Mouse (Mus musculus) lung, postnatal 0 days (tissue): Measurements from ENCODE around the gene Shq1. TPM values are rescaled to one million over a fixed set of nuclear protein-coding genes. Genes with fewer than 3 reads are reported as not detected.
A peak's percentile ranks its signal among the peaks of the same experiment; 100 is the strongest.

Experiments used
- ATAC-seq: fragments of 200-750 bp; cut with Nextera tagmentation; 2 replicates; pipeline ENCODE4 v1.8.0; 2017; ENCODE audit warnings: moderate library complexity
- DNase-seq: peaks from one replicate; pipeline ENCODE4 v3.0.0-alpha.2; 2016; ENCODE audit warnings: low spot score
- H3K27ac ChIP-seq: fragments of 300-500 bp; sonication (generic); 2 replicates; pipeline ENCODE4 v1.5.1; 2014; ENCODE audit warnings: antibody characterized with exemption, mild to moderate bottlenecking, low read length, mixed read lengths
- H3K27me3 ChIP-seq: fragments of 300-500 bp; sonication (generic); replicated peaks from 2 replicates; pipeline ENCODE4 v1.6.1; 2014; ENCODE audit warnings: low read length, mixed read lengths; ENCODE audit not compliant: insufficient read depth
- H3K36me3 ChIP-seq: fragments of 300-500 bp; sonication (generic); 2 replicates; pipeline ENCODE4 v1.6.1; 2014; ENCODE audit warnings: low read length, mixed read lengths; ENCODE audit not compliant: insufficient read depth
- H3K4me1 ChIP-seq: fragments of 300-500 bp; sonication (generic); 2 replicates; pipeline ENCODE4 v1.6.1; 2014; ENCODE audit warnings: antibody characterized with exemption, low read depth, low read length, mixed read lengths; ENCODE audit not compliant: insufficient read depth
- H3K4me2 ChIP-seq: fragments of 300-500 bp; sonication (generic); replicated peaks from 2 replicates; pipeline ENCODE4 v1.6.1; 2014; ENCODE audit warnings: low read depth, mild to moderate bottlenecking, low read length, moderate library complexity, mixed read lengths
- H3K4me3 ChIP-seq: fragments of 300-500 bp; sonication (generic); 2 replicates; pipeline ENCODE4 v1.5.1; 2014; ENCODE audit warnings: low read depth, low read length
- H3K9ac ChIP-seq: fragments of 300-500 bp; sonication (generic); replicated peaks from 2 replicates; pipeline ENCODE4 v1.6.1; 2014; ENCODE audit warnings: low read depth, mild to moderate bottlenecking
- H3K9me3 ChIP-seq: fragments of 300-500 bp; sonication (generic); 2 replicates; pipeline ENCODE4 v1.6.1; 2016; ENCODE audit warnings: low read length, mixed read lengths
- CTCF ChIP-seq: IDR thresholded peaks from 2 replicates; pipeline ENCODE4 v1.5.1; 2016; ENCODE audit warnings: antibody characterized with exemption, mild to moderate bottlenecking
- EP300 ChIP-seq: IDR thresholded peaks from 2 replicates; pipeline ENCODE4 v1.6.1; 2016; ENCODE audit warnings: antibody characterized with exemption, mild to moderate bottlenecking, control low read depth
- WGBS: fragments of 180-500 bp; shearing (Covaris S2); extraction: QIAGEN DNeasy Blood & Tissue Kit; methylation state at CpG from one replicate; pipeline ENCODE4 v1.1.7; 2014; 5-methylcytosine and 5-hydroxymethylcytosine counted together
- polyA plus RNA-seq: library from polyadenylated mRNA; unstranded; fragments of >200 nt; fragmentation: Nextera tagmentation; extraction: Ambion mirVana; gene quantifications from 2 replicates; pipeline ENCODE4 v1.2.1, GENCODE M21; 2015

Shq1 gene
- polyA plus RNA-seq, 1 experiment from 2014 or later = 5.9 TPM

DNA sequence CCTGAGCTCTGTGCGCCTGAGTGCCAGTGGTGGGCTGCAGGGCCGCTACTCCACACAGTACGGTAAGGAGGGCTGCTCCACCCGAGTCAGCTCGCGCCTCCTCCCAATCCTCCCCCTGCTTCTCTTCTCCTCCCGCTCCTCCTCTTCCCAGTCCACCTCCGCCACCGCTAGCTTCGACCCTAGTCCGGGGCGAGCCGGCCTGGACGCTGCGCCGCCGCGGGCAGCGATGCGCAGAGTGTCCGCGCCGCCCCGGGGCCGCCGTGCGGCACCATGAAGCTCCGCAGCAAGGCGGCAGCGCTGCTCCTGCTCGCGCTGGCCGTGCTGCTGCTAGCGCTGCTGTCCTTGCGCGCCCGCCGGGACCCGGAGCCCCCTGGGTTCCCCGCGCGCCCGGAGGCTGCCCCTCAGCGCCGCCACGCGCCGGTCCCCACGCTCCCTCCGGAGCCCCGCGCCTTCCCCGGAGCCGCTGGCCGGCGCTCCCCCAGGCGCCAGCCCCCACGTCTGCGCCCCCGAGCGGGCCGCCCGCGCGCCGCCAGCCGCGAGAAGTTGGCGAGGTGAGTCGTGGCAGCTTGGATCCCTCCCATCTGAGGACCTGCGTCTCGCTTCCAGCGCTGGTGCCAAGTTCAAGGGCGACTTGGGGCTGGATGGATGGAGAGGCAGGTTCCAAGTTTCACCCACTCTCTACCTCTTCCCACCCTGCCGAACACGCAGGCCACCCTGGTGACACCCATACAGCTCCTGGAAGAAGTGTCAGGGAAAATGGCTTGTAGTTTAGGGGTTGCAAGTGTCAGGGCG lies 33.8 kb upstream of the Shq1 start, which contains the start of gene Gxylt2:
Gene Gxylt2 (plus strand): TSS at position 161 of the 792 bp plus-strand sequence.
- no peak within 1 kb of the TSS; the same call in 1 of the 2 replicates for H3K9ac ChIP-seq

DNA sequence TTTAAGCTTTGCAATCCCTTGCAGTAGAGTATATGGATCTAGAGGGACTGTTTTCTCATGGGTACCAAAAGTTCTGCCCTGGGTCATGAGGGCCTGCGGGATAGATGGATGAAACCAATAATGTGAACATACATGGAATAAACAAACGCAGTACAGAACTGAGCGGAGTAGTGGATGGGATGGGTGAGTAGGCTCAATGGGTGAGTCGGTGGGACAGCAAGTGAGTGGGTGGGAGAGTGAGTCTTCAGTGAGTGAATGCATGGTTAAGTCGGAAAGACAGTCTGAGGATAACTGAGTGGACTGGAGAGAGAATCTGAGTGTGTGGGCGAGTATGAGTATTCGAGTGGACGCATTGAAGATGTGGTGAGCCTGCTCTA lies 33.2 kb upstream of the Shq1 start:
- WGBS = 28% methylated on average over 8 of the region's 8 CpGs
- Histone ChIP-seq H3K27ac (no peak overlapping the region), H3K36me3 (no peaks in the 10 kb centered on the region), H3K4me1 (peaks cover 3% of the 10 kb centered on the region; the same call in 1 of the 2 replicates), H3K9ac (no peak overlapping the region; the same call in 1 of the 2 replicates), H3K9me3 (no peaks in the 10 kb centered on the region), H3K27me3 (0 out of 2 replicates have a peak, but pooled peaks cover 4% of the 10 kb centered on the region), H3K4me3 (peak overlapping the region; percentile 45), H3K4me2 (peak overlapping the region; percentile 95)
- TF ChIP-seq CTCF (no peak), EP300 (no peak)
- DNase-seq = no peak
- ATAC-seq = no peak

More for the DNA sequence above, 33.8 kb upstream of the Shq1 start, which contains the start of gene Gxylt2:
- ATAC-seq (peak; percentile 71), DNase-seq (peak; percentile 49)
- H3K9me3 ChIP-seq = no peaks in the 10 kb centered on the region
- peak within 1 kb of the TSS; percentile 45 for H3K4me3 ChIP-seq
- no peak within 1 kb of the TSS for H3K27ac ChIP-seq
- H3K4me2 ChIP-seq = peak within 1 kb of the TSS; percentile 95
- peaks cover 3% of the 10 kb centered on the region; the same call in 1 of the 2 replicates for H3K4me1 ChIP-seq
- H3K36me3 ChIP-seq = no peaks in the 10 kb centered on the region
- H3K27me3 ChIP-seq = 0 out of 2 replicates have a peak, but pooled peaks cover 4% of the 10 kb centered on the region
- TF ChIP-seq CTCF (peak; percentile 27), EP300 (no peak)
- WGBS = under 1% methylated on average over 49 of the region's 77 CpGs

DNA sequence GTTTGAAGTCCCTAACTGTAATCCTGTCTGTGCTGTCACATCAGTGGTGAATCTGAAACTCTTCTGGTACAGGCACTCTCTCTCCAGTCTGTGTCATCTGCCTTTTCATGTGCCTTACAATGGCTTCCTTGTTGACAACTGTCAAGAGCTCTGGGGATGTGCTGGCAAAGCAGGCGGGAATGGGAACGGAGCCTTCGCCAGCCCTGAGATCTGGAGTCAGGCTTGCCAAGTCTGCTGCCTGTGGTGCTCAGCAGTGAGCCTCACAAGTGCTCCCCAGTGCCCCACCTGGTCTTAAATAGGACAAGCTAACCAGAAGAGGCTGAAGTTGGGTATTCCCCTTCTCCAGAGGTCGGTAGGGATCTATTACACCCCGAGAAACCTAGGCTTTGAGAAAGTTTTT lies 29.8 kb upstream of the Shq1 start:
- Histone ChIP-seq H3K27me3 (0 out of 2 replicates have a peak, but pooled peaks cover 4% of the 10 kb centered on the region), H3K4me1 (peaks cover 3% of the 10 kb centered on the region; the same call in 1 of the 2 replicates), H3K36me3 (no peaks in the 10 kb centered on the region), H3K27ac (no peak overlapping the region), H3K4me2 (no peak overlapping the region), H3K4me3 (no peak overlapping the region), H3K9ac (no peak overlapping the region), H3K9me3 (no peaks in the 10 kb centered on the region)
- ATAC-seq (no peak), DNase-seq (no peak)
- TF ChIP-seq CTCF (no peak), EP300 (no peak)
- 78% methylated on average over 5 of the region's 5 CpGs for WGBS

DNA sequence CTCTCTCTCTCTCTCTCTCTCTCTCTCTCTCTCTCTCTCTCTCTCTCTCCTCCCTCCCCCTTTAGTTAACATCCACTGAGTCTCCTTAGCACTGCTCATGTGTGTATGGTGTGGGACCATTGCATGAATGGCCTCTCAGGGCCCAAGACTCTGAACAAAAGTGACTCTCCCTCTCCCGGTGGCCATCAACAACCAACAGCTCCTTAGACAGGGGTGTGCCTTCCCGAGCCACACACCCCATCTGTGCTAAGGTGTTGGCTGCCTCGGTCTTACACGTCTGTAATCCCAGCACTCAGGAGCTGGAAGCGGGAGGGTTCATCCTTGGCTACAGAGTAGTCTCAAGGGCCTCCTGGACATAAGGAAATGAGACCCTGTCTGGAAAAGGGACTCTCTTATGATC lies 29.0 kb upstream of the Shq1 start:
- no peak overlapping the region for H3K27ac ChIP-seq
- ATAC-seq (no peak), DNase-seq (no peak)
- 0 out of 2 replicates have a peak, but pooled peaks cover 1% of the 10 kb centered on the region for H3K27me3 ChIP-seq
- H3K9me3 ChIP-seq = no peaks in the 10 kb centered on the region
- H3K9ac ChIP-seq = no peak overlapping the region
- H3K4me1 ChIP-seq = no peaks in the 10 kb centered on the region; the same call in 1 of the 2 replicates
- no peak for TF ChIP-seq CTCF
- no peak for TF ChIP-seq EP300
- H3K4me3 ChIP-seq = no peak overlapping the region
- H3K36me3 ChIP-seq = no peaks in the 10 kb centered on the region
- no peak overlapping the region for H3K4me2 ChIP-seq
- 78% methylated on average over 5 of the region's 5 CpGs for WGBS

DNA sequence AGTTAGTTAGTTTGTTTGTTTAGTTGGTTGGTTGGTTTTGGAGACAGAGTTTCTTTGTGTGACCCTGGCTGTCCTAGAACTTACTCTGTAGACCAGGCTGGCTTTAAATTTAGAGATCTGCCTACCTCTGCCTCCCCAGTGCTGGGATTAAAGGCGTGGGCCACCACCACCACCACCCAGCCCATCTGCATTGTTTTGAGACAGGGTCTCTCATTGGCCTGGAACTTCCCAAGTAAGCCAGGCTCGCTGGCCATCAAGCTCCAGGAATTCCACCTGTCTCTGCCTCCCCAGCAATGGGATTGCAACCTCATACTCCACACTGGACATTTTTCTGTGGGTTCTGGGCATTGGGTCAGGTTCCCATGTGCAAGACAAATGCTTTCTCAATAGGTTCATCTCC lies 15.4 kb upstream of the Shq1 start:
- DNase-seq = no peak
- no peaks in the 10 kb centered on the region for H3K9me3 ChIP-seq
- no peaks in the 10 kb centered on the region for H3K36me3 ChIP-seq
- 68% methylated on average over 2 of the region's 2 CpGs for WGBS
- H3K9ac ChIP-seq = no peak overlapping the region
- no peak overlapping the region for H3K4me2 ChIP-seq
- no peak overlapping the region for H3K27ac ChIP-seq
- no peaks in the 10 kb centered on the region for H3K27me3 ChIP-seq
- ATAC-seq = no peak
- TF ChIP-seq EP300 (no peak), CTCF (no peak)
- H3K4me3 ChIP-seq = no peak overlapping the region
- no peaks in the 10 kb centered on the region for H3K4me1 ChIP-seq

DNA sequence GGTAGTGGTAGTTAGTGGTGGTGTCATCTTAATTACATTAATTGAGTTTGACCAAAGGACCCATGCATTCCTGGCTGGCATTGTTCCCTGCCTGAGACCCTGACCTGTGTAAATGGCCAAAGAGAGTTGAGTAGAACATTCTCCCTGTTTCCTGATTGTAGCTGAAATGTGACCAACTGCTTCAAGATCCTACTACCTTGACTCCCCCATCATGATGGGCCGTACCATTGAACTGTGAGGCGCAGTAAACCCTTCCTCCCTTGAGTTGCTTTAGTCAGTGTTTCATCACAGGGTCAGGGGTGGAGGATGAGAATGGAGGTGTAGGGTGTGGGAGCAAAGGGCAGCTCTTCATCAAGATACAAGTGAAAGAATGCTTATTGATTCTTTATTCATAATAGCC lies 7.7 kb upstream of the Shq1 start:
- no peak overlapping the region for H3K4me3 ChIP-seq
- no peaks in the 10 kb centered on the region for H3K9me3 ChIP-seq
- WGBS = 89% methylated on average over 2 of the region's 2 CpGs
- ATAC-seq (no peak), DNase-seq (no peak)
- no peaks in the 10 kb centered on the region for H3K27me3 ChIP-seq
- H3K36me3 ChIP-seq = no peaks in the 10 kb centered on the region
- no peaks in the 10 kb centered on the region for H3K4me1 ChIP-seq
- no peak overlapping the region for H3K4me2 ChIP-seq
- TF ChIP-seq CTCF = no peak
- TF ChIP-seq EP300 = no peak
- H3K27ac ChIP-seq = no peak overlapping the region
- H3K9ac ChIP-seq = no peak overlapping the region
